Mouse (Mus musculus) testis, adult 2 months (tissue): ENCODE results near the gene Prps1.

Experiments used
- CTCF ChIP-seq: fragments of 200-500 bp; IDR thresholded peaks from 2 replicates; pipeline ENCODE4 v1.5.1; 2012; ENCODE audit warnings: low read depth, mild to moderate bottlenecking, inconsistent platforms, low read length, moderate library complexity; ENCODE audit not compliant: control insufficient read depth, insufficient read depth, insufficient replicate concordance
- POLR2A ChIP-seq: fragments of 200-500 bp; IDR thresholded peaks from 2 replicates; pipeline ENCODE4 v1.6.1; 2012; ENCODE audit warnings: low read depth, mild to moderate bottlenecking, inconsistent platforms, low read length, moderate library complexity; ENCODE audit not compliant: control insufficient read depth

DNA sequence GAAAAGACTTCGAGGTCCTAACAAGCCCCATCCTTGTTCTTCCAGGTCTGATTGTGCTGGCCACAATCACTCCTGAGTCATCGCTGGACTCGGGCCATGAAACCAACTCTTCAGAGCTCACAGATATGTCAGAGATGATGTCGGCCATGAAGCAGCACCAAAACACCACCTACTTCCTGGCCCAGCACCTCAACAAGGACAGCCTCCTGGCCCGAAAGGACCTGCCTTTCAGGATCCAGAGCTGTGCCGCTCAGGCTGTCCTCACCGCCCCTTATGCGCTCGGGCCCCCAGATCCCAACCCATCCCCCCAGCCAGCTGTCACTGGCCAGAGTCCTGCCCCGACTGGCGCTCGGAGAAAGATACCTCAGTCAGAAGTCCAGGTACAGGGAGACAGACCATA is 25.9 kb upstream of the Prps1 start:
- TF ChIP-seq CTCF (no peak), POLR2A (no peak)
